12 mouse cellular contexts compared by ENCODE assay signal in genomic region chr3:66797351-66798010, GRCm38 (mm10).
DNase-seq lines count a peak whose midpoint lies in the region; ATAC-seq lines count a peak whose summit lies in the region.
"Had no signal": no experiment of that assay in that cellular context is flagged by ENCODE, and none has a peak within 500 bp of the region (broad histone marks: within the 10 kb centered on the region; RNA-seq: fewer than 3 reads in every experiment).

No protein-coding gene starts in this region.

- peak; percentile 16 for DNase-seq in 416B (ENCODE audit: low read depth)
- DNase-seq in adrenal gland, postnatal 10 days = peak; percentile 23
- peak; percentile 12 to 37 for DNase-seq in kidney, postnatal 36 days
- DNase-seq in thymus, postnatal 10 days (ENCODE audit: low spot score in 2 of 2) = no peak
- DNase-seq in spleen, postnatal 14 days (ENCODE audit: low spot score in 2 of 2) = no peak
- DNase-seq in left cerebral cortex, postnatal 25 days (ENCODE audit: low spot score in 2 of 2) = no peak
- no peak for DNase-seq in heart, adult 18-20 months
- DNase-seq: gastrocnemius, postnatal 36 days had no signal

- H3K27ac ChIP-seq in hindbrain, embryonic 12.5 days = no peak overlapping the region
- H3K27ac ChIP-seq: embryonic facial prominence, embryonic 15.5 days; liver, embryonic 12.5 days had no signal

- H3K4me3 ChIP-seq in hindbrain, embryonic 12.5 days = no peak overlapping the region
- H3K4me3 ChIP-seq: embryonic facial prominence, embryonic 15.5 days; liver, embryonic 12.5 days; myocyte had no signal

- peak; percentile 76 for ATAC-seq in hindbrain, embryonic 12.5 days (ENCODE audit: low FRiP score)
- ATAC-seq: liver, embryonic 12.5 days had no signal

- no peak overlapping the region for H3K9ac ChIP-seq in hindbrain, embryonic 12.5 days
- H3K9ac ChIP-seq: embryonic facial prominence, embryonic 15.5 days; liver, embryonic 12.5 days had no signal

- no peaks in the 10 kb centered on the region; the same call in 1 of the 2 replicates for H3K4me1 ChIP-seq in hindbrain, embryonic 12.5 days
- H3K4me1 ChIP-seq: liver, embryonic 12.5 days had no signal

- no peaks in the 10 kb centered on the region for H3K36me3 ChIP-seq in hindbrain, embryonic 12.5 days
- H3K36me3 ChIP-seq: embryonic facial prominence, embryonic 15.5 days; liver, embryonic 12.5 days had no signal

- H3K9me3 ChIP-seq in hindbrain, embryonic 12.5 days (replicated peaks) = no peaks in the 10 kb centered on the region
- H3K9me3 ChIP-seq: embryonic facial prominence, embryonic 15.5 days; liver, embryonic 12.5 days had no signal

- no peaks in the 10 kb centered on the region for H3K27me3 ChIP-seq in hindbrain, embryonic 12.5 days
- H3K27me3 ChIP-seq: embryonic facial prominence, embryonic 15.5 days; liver, embryonic 12.5 days had no signal

- no peak overlapping the region; the same call in 1 of the 2 replicates for H3K4me2 ChIP-seq in hindbrain, embryonic 12.5 days (replicated peaks)
- H3K4me2 ChIP-seq: embryonic facial prominence, embryonic 15.5 days; liver, embryonic 12.5 days had no signal

- intact Hi-C loops in left cerebral cortex, postnatal 25 days (cut with DNase I) = no loop called here

- WGBS in hindbrain, embryonic 12.5 days = 51% methylated on average over 12 of the region's 12 CpGs

Comparison
In these comparisons a context has a peak if more than half of its experiments do, and no peak if none do; other contexts are left out.
1. DNase-seq: peak in 416B (single experiment), adrenal gland, postnatal 10 days (single experiment) and kidney, postnatal 36 days (2 of 2); none in thymus, postnatal 10 days (0 of 2), spleen, postnatal 14 days (0 of 2), left cerebral cortex, postnatal 25 days (0 of 2) and heart, adult 18-20 months (0 of 2).